Mouse (Mus musculus) heart, embryonic 11.5 days (tissue): Measurements from ENCODE around the gene Zfp978. TPM values are rescaled to one million over a fixed set of nuclear protein-coding genes. Genes with fewer than 3 reads are reported as not detected.
"Not testable (repeated sequence)": the region's sequence is repeated elsewhere in the genome, so short reads cannot be mapped to it uniquely, and the experiment has no call there.

ENCODE experiments used
- ATAC-seq: fragments of 200-750 bp; cut with Nextera tagmentation; replicated peaks from 2 replicates; pipeline ENCODE4 v1.8.0; 2017; ENCODE audit warnings: moderate library complexity; ENCODE audit not compliant: insufficient number of reproducible peaks, low FRiP score, low TSS enrichment
- H3K27ac ChIP-seq: fragments of 300-500 bp; sonication (generic); 2 replicates; pipeline ENCODE4 v1.5.1; 2014; ENCODE audit warnings: mild to moderate bottlenecking, low read depth, low read length
- H3K27me3 ChIP-seq: fragments of 300-500 bp; sonication (generic); 2 replicates; pipeline ENCODE4 v1.6.1; 2014; ENCODE audit warnings: mild to moderate bottlenecking, low read length, mixed read lengths; ENCODE audit not compliant: control insufficient read depth, insufficient read depth
- H3K36me3 ChIP-seq: fragments of 300-500 bp; sonication (generic); 2 replicates; pipeline ENCODE4 v1.6.1; 2014; ENCODE audit warnings: mild to moderate bottlenecking, low read length, moderate library complexity, mixed read lengths; ENCODE audit not compliant: control insufficient read depth, insufficient read depth
- H3K4me1 ChIP-seq: fragments of 300-500 bp; sonication (generic); 2 replicates; pipeline ENCODE4 v1.6.1; 2014; ENCODE audit warnings: low read length; ENCODE audit not compliant: control insufficient read depth, insufficient read depth
- H3K4me2 ChIP-seq: fragments of 300-500 bp; sonication (generic); 2 replicates; pipeline ENCODE4 v1.6.1; 2014; ENCODE audit warnings: mild to moderate bottlenecking, moderate library complexity
- H3K4me3 ChIP-seq: fragments of 300-500 bp; sonication (generic); 2 replicates; pipeline ENCODE4 v1.5.1; 2014; ENCODE audit warnings: low read depth, low read length
- H3K9ac ChIP-seq: fragments of 300-500 bp; sonication (generic); 2 replicates; pipeline ENCODE4 v1.6.1; 2014; ENCODE audit warnings: mild to moderate bottlenecking, low read depth, low read length, moderate library complexity
- H3K9me3 ChIP-seq: fragments of 300-500 bp; sonication (generic); replicated peaks from 2 replicates; pipeline ENCODE4 v1.6.1; 2016; ENCODE audit warnings: low read length; ENCODE audit not compliant: control insufficient read depth
- WGBS: fragments of 180-500 bp; shearing (Covaris S2); extraction: QIAGEN DNeasy Blood & Tissue Kit; methylation state at CpG from one replicate; pipeline ENCODE4 v1.1.7; 2014; ENCODE audit not compliant: insufficient replicate concordance; 5-methylcytosine and 5-hydroxymethylcytosine counted together
- polyA plus RNA-seq: library from polyadenylated mRNA; unstranded; fragments of >200 nt; fragmentation: Nextera tagmentation; extraction: Ambion mirVana; gene quantifications from 2 replicates; pipeline ENCODE4 v1.2.1, GENCODE M21; 2014

The Zfp978 gene
- 0.20 TPM in 1 of 2 replicates, not detected in the other for polyA plus RNA-seq

DNA sequence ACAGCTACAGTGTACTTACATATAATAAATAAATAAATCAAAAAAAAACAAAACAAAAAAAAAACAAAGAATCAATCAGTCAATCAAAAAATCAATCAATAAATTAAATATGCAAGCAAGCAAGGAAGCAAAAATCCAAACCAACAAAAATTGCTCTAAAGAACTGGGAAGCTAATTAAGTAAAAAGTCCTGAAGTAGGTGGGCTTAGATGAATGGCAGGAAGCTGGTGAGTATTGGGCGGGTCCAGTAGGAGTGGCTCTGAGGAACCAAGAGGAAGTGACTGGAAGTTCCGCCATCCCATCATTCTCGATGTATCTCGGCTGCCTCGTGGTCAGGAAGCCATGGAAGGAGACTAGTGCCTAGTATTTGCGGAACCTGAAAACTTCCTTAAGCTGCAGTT lies at the start of gene Zfp978:
TSS of gene Zfp978 (plus strand) at position 301 of the 400 bp plus-strand sequence.
- no CpG with 5 or more reads among the region's 6 CpGs for WGBS
- ATAC-seq, H3K4me2 ChIP-seq, H3K27ac ChIP-seq, H3K36me3 ChIP-seq, H3K27me3 ChIP-seq, H3K9me3 ChIP-seq, H3K9ac ChIP-seq, H3K4me3 ChIP-seq, H3K4me1 ChIP-seq: not testable (repeated sequence)

DNA sequence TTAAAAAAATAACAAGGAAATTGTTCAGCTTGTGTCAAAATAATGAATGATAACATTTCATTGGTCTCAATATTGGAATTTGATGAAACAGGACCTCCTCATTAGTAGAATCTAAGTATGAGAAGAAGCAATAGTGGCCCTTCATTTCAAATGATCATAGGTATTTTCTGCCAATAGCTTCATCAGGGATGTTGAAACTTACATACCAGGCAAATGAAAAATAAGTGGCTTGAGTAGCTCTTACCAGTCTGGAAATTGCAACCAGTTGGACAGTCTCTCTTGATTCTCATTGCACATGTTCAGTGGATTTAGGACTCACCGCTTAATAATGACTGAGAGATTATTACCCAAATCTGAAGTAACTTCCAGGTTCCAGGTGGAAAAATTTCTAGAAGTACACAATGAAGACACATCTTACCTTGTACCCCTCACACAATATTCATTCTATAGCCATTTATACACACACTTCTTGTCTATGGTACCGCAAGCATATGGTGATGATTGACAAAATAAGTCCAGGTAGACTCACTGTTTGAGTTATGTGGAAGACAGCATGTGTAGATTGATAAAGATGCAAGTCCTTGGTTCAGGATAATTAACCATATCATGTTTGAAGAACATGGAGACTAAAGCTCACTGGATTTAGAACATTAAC lies 25.9 kb upstream of the Zfp978 start:
- H3K4me1 ChIP-seq, H3K27me3 ChIP-seq, H3K4me3 ChIP-seq, H3K36me3 ChIP-seq, H3K9ac ChIP-seq, H3K4me2 ChIP-seq, H3K27ac ChIP-seq: not testable (repeated sequence)
- peak; percentile 54 for ATAC-seq
- WGBS = 84% methylated on average over 2 of the region's 2 CpGs
- peaks cover 42% of the 10 kb centered on the region for H3K9me3 ChIP-seq

DNA sequence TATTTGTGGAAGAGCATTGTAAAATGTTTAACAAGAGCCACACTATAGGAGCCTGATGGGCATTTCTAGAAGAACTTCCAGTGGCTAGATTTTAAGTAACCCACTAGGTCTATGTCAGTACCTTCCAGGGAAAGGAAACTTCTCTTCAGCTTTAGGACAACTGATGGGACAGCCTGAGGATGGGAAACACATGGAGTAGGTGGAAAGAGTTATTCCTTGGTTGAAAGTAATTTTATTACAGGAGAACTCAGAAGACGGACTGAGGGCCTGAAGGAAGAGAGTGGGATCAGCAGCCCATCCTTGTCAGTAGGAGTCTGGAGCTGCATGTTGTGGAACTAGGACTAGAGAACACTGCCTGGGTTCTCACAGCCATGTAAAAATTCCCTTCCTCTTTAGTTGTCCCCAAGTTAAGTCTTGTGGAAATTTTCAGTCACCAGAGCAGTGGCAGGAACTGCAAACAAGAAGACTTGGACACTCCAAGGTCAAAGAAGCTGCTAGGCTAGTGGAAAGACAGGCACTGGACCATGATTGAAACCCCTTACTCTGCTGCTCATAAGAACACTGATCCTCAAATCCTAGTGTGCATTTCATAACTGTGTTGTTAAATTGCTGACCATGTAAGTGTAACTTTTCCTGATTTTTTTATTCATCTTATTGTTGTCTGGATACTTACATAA lies 25.3 kb upstream of the Zfp978 start:
- not testable (repeated sequence) for H3K36me3 ChIP-seq, H3K27ac ChIP-seq, H3K4me2 ChIP-seq, H3K4me3 ChIP-seq, H3K9ac ChIP-seq, H3K27me3 ChIP-seq, H3K4me1 ChIP-seq
- H3K9me3 ChIP-seq = peaks cover 47% of the 10 kb centered on the region
- 35% methylated on average over 1 of the region's 1 CpGs for WGBS
- ATAC-seq = peak; percentile 53

- not testable (repeated sequence) for H3K9ac ChIP-seq, H3K4me3 ChIP-seq, H3K36me3 ChIP-seq, H3K4me2 ChIP-seq, H3K4me1 ChIP-seq, H3K27me3 ChIP-seq, H3K27ac ChIP-seq
- ATAC-seq = peak; percentile 69
- H3K9me3 ChIP-seq = peaks cover 49% of the 10 kb centered on the region
- WGBS = 60% methylated on average over 6 of the region's 6 CpGs
Observed at GRCm38 (mm10) chr4:147336368-147337195, 24.5 kb upstream of the Zfp978 start.

DNA sequence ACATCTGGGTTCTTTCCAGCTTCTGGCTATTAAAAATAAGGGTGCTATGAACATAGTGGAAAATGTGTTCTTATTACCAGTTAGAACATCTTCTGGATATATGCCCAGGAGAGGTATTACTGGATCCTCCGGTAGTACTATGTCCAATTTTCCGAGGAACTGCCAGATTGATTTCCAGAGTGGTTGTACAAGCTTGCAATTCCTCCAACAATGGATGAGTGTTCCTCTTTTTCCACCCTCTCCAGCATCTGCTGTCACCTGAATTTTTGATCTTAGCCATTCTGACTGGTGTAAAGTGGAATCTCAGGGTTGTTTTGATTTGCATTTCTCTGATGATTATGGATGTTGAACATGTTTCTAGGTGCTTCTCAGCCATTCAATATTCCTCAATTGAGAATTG lies 23.6 kb upstream of the Zfp978 start:
- ATAC-seq, H3K36me3 ChIP-seq, H3K4me1 ChIP-seq, H3K27me3 ChIP-seq, H3K4me2 ChIP-seq, H3K9ac ChIP-seq, H3K4me3 ChIP-seq, H3K27ac ChIP-seq: not testable (repeated sequence)
- 84% methylated on average over 2 of the region's 2 CpGs for WGBS
- H3K9me3 ChIP-seq = peaks cover 49% of the 10 kb centered on the region

- WGBS = 66% methylated on average over 5 of the region's 5 CpGs
- no peak overlapping the region for H3K9ac ChIP-seq
- H3K36me3 ChIP-seq = 0 out of 2 replicates have a peak, but pooled peaks cover 1% of the 10 kb centered on the region
- peak; percentile 36; the same call in 1 of the 2 replicates for ATAC-seq
- H3K4me3 ChIP-seq = no peak overlapping the region
- no peak overlapping the region for H3K4me2 ChIP-seq
- H3K4me1 ChIP-seq = no peaks in the 10 kb centered on the region
- no peak overlapping the region for H3K27ac ChIP-seq
- H3K27me3 ChIP-seq = no peaks in the 10 kb centered on the region
- H3K9me3 ChIP-seq = peaks cover 53% of the 10 kb centered on the region
Observed at GRCm38 (mm10) chr4:147338032-147338610, 23.0 kb upstream of the Zfp978 start.

DNA sequence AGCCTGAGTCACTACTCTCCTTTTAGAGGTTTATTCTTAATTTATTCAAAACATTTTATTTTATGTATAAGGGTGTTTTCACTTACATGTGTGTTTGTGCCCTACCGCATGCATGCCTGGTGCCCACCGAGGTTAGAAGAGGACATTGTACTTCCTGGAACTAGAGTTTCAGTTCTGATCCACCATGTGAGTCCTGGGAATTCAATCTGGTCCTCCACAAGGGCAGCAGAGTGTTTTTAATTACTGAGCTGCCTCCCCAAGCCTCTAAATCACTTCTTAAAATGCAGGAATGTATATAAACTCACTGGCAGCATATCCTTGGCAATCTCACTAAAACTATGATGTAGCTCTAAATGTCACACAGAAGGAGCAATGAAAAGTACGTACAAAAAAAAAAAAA lies 22.4 kb upstream of the Zfp978 start:
- ATAC-seq, H3K27me3 ChIP-seq, H3K4me2 ChIP-seq, H3K27ac ChIP-seq, H3K4me3 ChIP-seq, H3K9ac ChIP-seq, H3K4me1 ChIP-seq, H3K36me3 ChIP-seq: not testable (repeated sequence)
- peaks cover 59% of the 10 kb centered on the region for H3K9me3 ChIP-seq
- WGBS = 74% methylated on average over 3 of the region's 3 CpGs

GRCm38 (mm10) chr4:147339601-147340219 lies 21.4 kb upstream of the Zfp978 start:
- H3K9me3 ChIP-seq = peaks cover 58% of the 10 kb centered on the region

More at GRCm38 (mm10) chr4:147339601-147340219, 21.4 kb upstream of the Zfp978 start:
- not testable (repeated sequence) for H3K27ac ChIP-seq, H3K4me1 ChIP-seq, H3K27me3 ChIP-seq, ATAC-seq, H3K9ac ChIP-seq, H3K36me3 ChIP-seq, H3K4me3 ChIP-seq, H3K4me2 ChIP-seq
- 67% methylated on average over 7 of the region's 7 CpGs for WGBS
